Mouse (Mus musculus) inflammation-experienced regulatory T-cells (primary cell): ENCODE results near the gene Vmn2r30. TPM values are rescaled to one million over a fixed set of nuclear protein-coding genes. Genes with fewer than 3 reads are reported as not detected.

Source experiments
- polyA plus RNA-seq, 2 experiments: library from polyadenylated mRNA; unstranded; fragments of 100-300 nt; shearing (Covaris generic); gene quantifications; one replicate each; pipeline ENCODE4 v1.2.1; 2017

Gene Vmn2r30
- under 1 TPM in 1 of 2 experiments, not detected in 1; 0.06 TPM for polyA plus RNA-seq

GRCm38 (mm10) chr7:7337509-7337908 is at the start of gene Vmn2r30:
Gene Vmn2r30, minus strand, starts transcription at chr7:7337609.

GRCm38 (mm10) chr7:7374431-7374830 is 37.0 kb upstream of the Vmn2r30 start, which contains the start of gene Gm45783:
Gene Gm45783, minus strand, starts transcription at chr7:7374573.

GRCm38 (mm10) chr7:7277966-7278567 is 59.3 kb downstream of the Vmn2r30 start, which contains the start of gene Gm45844:
Gene Gm45844, minus strand, starts transcription at chr7:7278289.

Other genes with a start within 250 kb of the Vmn2r30 start
- gene Zfp954, start 216.1 kb downstream of the Vmn2r30 start, polyA plus RNA-seq, result 10 to 100 TPM; 27.6 to 35.4 TPM
- 10 to 100 TPM; 12.1 to 13.1 TPM for gene Zfp773, start 200.9 kb downstream of the Vmn2r30 start, polyA plus RNA-seq
- 1 to 10 TPM in 1 of 2 experiments, under 1 TPM in 1; 0.67 to 6.8 TPM for gene Zfp418, start 166.3 kb downstream of the Vmn2r30 start, polyA plus RNA-seq
- 1 to 10 TPM; 4.5 to 9.6 TPM for gene Zfp772, start 127.6 kb downstream of the Vmn2r30 start, polyA plus RNA-seq
- 1 to 10 TPM in 1 of 2 experiments, under 1 TPM in 1; 0.52 to 1.9 TPM for gene Vmn2r29, start 90.3 kb downstream of the Vmn2r30 start, polyA plus RNA-seq
- 1 to 10 TPM; 2.3 to 3.9 TPM for gene Gm45844, start 59.3 kb downstream of the Vmn2r30 start, polyA plus RNA-seq
- gene Clcn4, start 36.8 kb downstream of the Vmn2r30 start, polyA plus RNA-seq, result 10 to 100 TPM; 66.9 to 71.3 TPM
- not detected for gene Gm45783, start 37.0 kb upstream of the Vmn2r30 start, polyA plus RNA-seq
- gene Vmn2r31, start 62.1 kb upstream of the Vmn2r30 start, polyA plus RNA-seq, result under 1 TPM; 0.24 to 0.95 TPM
- under 1 TPM; 0.05 to 0.15 TPM for gene Vmn2r32, start 142.4 kb upstream of the Vmn2r30 start, polyA plus RNA-seq
- gene Vmn2r33, start 229.2 kb upstream of the Vmn2r30 start, polyA plus RNA-seq, result under 1 TPM in 1 of 2 experiments, not detected in 1; 0.53 TPM